Mouse (Mus musculus) E14TG2a.4 (cell line): ENCODE results near the gene Tmem243.

Experiments
- CTCF ChIP-seq: conservative IDR thresholded peaks from 2 replicates; pipeline ENCODE4 v1.5.1; 2014; ENCODE audit warnings: low read length
- POU5F1 ChIP-seq: IDR thresholded peaks from 2 replicates; pipeline ENCODE4 v1.6.1; 2014; ENCODE audit warnings: low read length, borderline replicate concordance

GRCm38 (mm10) chr5:9114162-9114561, 13.7 kb downstream of the Tmem243 start:
- TF ChIP-seq POU5F1 (no peak), CTCF (no peak)
